Mouse (Mus musculus) monocyte, adult 5-6 weeks (primary cell): Measurements from ENCODE around the gene Miox. TPM values are rescaled to one million over a fixed set of nuclear protein-coding genes. Genes with fewer than 3 reads are reported as not detected.

ENCODE experiments used
- ATAC-seq: fragments of 153-309, 156-312 bp; replicated peaks from 2 replicates; pipeline ENCODE4 v1.8.0; 2017; ENCODE audit warnings: mild to moderate bottlenecking; ENCODE audit not compliant: low TSS enrichment, insufficient number of reproducible peaks, severe bottlenecking, poor library complexity, low FRiP score
- total RNA-seq: library from RNA; stranded (forward); fragments of 200-1000, 200-491, 200-594 nt; gene quantifications from 3 replicates; pipeline ENCODE4 v1.2.3, GENCODE M21; 2017

The Miox gene
- total RNA-seq, 1 experiment from 2014 or later = not detected

- no peak for ATAC-seq
Observed at GRCm38 (mm10) chr15:89314107-89314506, 20.1 kb upstream of the Miox start.

DNA sequence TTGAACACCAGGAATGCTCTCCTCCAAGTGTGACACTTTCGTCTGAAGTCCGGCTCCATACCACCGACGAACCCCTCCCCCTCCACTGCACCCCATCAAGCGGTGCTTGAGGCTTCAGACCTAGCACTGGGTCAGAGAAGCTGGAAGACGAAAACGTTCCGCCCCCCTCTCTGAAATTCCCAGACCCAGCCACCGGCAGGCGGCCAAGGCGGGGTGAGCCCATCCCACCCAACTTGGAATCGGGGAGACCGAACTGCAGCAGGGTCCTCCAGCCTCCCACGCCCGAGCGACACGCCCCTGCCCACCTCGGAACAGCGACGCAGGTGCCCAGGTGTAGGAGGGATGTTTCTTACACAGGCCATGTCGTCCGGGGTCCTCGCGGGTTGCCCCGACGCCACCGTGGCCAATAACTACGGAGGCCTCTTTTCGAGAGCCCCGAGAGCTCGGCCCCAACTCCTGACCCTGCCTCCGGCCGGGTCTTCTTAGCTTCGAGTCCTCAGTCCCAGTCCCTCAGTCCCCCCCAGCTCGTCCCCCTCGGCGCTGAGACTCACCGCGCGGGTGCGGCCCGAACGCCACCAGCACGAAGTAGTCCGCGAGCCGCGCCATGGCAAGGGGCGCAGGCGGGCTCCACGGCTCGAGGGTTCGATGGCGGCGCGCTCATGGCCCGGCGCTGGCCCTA is 19.5 kb upstream of the Miox start:
- ATAC-seq = no peak

GRCm38 (mm10) chr15:89315190-89315731 is 18.9 kb upstream of the Miox start, which contains the start of gene Sbf1:
TSS of gene Sbf1 (minus strand) at chr15:89315311.
- peak; percentile 96 for ATAC-seq

- no peak for ATAC-seq
Observed at GRCm38 (mm10) chr15:89316146-89316545, 18.1 kb upstream of the Miox start.

DNA sequence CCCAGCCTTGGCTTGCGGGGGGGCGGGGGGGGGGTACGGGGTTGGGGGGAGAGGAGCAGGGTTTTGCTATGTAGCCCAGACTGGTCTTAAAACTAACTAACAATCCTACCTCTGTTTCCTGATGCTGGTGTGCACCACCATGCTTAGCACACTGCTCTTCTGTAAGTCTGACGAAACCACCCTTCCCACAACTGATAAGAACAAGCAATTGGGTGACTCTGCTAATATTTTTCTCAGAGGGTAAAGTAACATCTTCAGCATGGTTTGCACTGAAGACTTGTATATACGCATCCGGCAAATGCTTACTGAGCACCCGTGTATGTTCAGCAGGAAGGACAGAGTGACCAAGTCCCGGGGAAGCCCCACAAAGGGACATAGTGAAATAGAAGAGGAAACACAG is 12.9 kb upstream of the Miox start:
- no peak for ATAC-seq

DNA sequence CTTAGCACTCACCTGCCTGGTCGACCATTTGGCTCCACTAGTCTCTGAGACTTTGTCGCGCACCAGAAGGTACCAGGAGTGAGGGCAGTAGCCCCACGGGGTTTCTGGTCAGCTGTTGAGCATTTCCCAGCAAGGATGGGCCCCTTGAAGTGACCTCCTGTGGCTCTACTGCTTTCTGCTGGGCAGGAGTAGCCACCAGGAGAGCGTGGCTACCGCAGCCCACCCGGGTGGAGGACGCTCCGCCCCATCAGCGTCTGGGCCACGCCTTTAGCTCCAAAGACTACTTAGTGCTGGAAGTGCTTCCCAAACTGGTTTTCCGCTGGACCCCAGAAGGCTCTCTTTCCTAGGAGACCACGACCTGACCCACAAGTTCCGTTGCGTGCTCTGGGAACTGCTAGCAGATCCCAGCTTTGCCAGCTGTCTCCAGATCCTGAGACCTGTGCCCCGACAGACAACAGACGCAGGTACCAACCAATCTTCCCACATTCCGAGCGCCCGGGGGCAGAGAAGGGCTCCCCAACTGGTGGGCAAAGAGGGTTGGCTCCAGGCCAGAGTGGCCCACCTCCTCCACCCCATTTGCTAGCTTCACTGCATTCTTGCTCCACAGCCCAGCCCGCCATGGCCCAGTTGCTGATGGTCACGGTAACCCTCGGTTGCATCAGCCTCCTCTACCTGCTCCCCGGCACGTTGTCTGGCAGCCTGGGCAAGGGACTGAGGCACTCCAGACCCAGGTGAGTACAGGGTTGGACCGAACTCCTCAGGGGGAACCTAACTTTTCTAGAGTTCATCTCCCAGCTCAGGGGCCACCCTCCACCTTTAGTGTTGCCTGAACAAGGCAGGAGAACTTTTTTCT is 11.3 kb upstream of the Miox start, which contains the start of gene Adm2:
Gene Adm2 (plus strand): TSS at position 51 of the 853 bp plus-strand sequence.
- ATAC-seq = no peak

DNA sequence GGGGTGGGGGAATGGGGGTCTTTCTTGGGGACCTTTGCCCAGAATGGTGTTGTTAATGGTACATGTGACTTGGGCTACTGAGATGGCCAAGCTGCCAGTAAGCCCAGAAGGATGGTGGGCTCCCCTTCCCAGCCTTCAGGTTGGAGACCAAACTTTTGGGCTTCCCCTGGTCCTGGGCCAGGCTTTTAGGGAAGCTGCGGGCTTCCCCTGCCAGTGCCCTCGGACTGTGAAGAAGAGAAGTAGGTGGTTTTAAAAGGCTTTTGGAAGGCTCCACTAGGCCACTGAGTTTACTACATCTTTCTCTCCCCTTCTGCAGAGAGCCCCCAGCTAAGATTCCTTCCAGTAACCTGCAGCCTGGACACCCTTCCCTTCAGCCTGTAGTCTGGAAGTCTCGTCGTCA is 10.5 kb upstream of the Miox start:
- ATAC-seq = no peak

GRCm38 (mm10) chr15:89326441-89326840 is 7.8 kb upstream of the Miox start:
- no peak for ATAC-seq

DNA sequence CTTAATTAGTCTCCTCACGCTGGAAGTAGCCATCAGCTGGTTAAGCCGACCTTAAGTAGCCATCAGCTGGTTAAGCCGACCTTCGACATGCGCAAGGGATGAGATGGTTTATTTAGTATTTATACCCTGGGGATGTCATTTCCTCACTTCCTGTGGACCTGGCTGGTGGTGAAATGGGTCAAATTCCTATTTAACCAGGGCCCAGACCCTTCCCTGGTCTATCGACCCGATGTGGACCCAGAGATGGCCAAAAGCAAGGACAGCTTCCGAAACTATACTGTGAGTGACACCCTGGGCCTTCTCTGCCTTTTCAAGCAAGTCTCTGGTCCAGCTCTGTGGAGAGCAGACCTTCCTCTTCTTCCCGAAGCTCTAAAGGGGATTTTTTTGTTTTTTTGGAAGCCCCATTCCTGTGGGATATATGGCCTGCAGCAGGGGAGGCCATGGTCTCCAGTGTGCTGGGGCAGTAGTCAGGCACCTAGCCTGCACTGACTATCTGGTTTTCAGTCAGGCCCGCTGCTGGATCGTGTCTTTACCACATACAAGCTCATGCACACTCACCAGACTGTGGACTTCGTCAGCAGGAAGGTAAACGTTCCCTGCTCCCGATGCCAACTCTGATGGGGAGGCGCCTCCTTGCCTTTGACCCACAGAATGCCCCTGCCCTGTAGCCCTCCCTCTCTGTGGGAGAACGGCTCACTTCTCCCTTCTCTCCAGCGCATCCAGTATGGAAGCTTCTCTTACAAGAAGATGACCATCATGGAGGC is 758 bp downstream of the Miox start:
- no peak for ATAC-seq

- no peak for ATAC-seq
Observed at GRCm38 (mm10) chr15:89336422-89336821, 2.2 kb downstream of the Miox start.

- ATAC-seq = no peak
Observed at GRCm38 (mm10) chr15:89339696-89340095, 5.5 kb downstream of the Miox start.

GRCm38 (mm10) chr15:89340136-89340535 is 5.9 kb downstream of the Miox start:
- ATAC-seq = no peak

DNA sequence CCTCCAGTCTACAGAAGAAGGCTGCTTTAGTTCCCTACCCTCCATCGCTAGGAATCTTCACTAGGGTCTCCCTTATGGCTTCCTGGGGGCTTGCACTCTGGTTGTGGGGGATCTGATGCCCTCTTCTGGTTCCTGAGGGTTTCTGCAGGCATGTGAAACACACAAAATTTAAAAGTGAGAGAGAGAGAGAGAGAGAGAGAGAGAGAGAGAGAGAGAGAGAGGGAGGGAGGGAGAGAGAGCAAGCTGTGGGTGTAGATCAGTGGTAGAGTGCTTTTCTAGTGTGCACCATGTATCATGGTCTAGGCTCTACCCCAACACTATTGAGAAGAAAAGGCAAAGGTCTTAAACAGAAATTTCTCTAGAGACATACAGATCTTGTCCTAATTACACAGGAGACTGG is 7.5 kb downstream of the Miox start:
- no peak for ATAC-seq

DNA sequence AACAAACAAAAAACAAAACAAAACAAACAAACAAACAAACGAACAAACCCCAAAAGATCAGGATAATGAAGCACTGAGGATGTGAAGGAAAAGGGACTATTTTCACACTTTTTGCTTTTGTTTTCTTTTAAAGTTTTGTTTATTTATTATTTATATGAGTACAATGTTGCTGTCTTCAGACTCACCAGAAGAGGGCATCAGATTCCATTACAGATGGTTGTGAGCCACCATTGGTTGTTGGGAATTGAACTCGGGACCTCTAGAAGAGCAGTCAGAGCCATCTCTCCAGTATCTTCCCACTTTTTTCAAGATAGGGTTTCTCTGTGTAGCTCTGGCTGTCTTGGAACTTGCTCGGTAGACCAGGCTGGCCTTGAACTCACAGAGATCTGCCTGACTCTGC is 9.1 kb downstream of the Miox start:
- ATAC-seq = no peak

GRCm38 (mm10) chr15:89350447-89350846 is 16.2 kb downstream of the Miox start:
- ATAC-seq = no peak

GRCm38 (mm10) chr15:89351302-89351701 is 17.1 kb downstream of the Miox start:
- ATAC-seq = no peak

GRCm38 (mm10) chr15:89352054-89352453 is 17.9 kb downstream of the Miox start:
- ATAC-seq = no peak

GRCm38 (mm10) chr15:89352795-89353194 is 18.6 kb downstream of the Miox start:
- no peak for ATAC-seq

GRCm38 (mm10) chr15:89353837-89354236 is 19.6 kb downstream of the Miox start:
- no peak for ATAC-seq
